Mouse (Mus musculus): Measurements from ENCODE around the gene H2afj.

- TF ChIP-seq POLR2A (IDR thresholded peaks at IDR 0.05; ENCODE audit: control insufficient read depth, extremely low read depth, insufficient read depth, low read length, poor library complexity) (no peak), CTCF (IDR thresholded peaks at IDR 0.05; ENCODE audit: borderline replicate concordance, control insufficient read depth, extremely low read depth, insufficient read depth, low read length, poor library complexity) (no peak)
These were observed 5.1 kb downstream of the H2afj start for GRCm38 (mm10) chr6:136813117-136813516.

Data from thymus, adult 2 months (tissue).